Mouse (Mus musculus): ENCODE results near the gene Twf2. TPM values are rescaled to one million over a fixed set of nuclear protein-coding genes. Genes with fewer than 3 reads are reported as not detected.
"Not testable (repeated sequence)": the region's sequence is repeated elsewhere in the genome, so short reads cannot be mapped to it uniquely, and the experiment has no call there.

The Twf2 gene
- total RNA-seq (2021) = 100 to 1,000 TPM; 160 to 189 TPM

- intact Hi-C loops (cut with DNase I) = no loop called here
- peak; percentile 94 for DNase-seq (ENCODE audit: low spot score)
These were observed at the start of gene Twf2 for GRCm38 (mm10) chr9:106202819-106203636. Gene Twf2 (plus strand): TSS chr9:106203108.

- intact Hi-C loops (cut with DNase I) = no loop called here
- DNase-seq (ENCODE audit: low spot score) = no peak
These were observed 48.8 kb upstream of the Twf2 start for GRCm38 (mm10) chr9:106154106-106154505.

GRCm38 (mm10) chr9:106156419-106156818, 46.5 kb upstream of the Twf2 start:
- intact Hi-C loops (cut with DNase I) = loop anchor here (5.0 kb wide), 1 partner anchor 121 kb away; no protein-coding TSS in a partner anchor
- DNase-seq (ENCODE audit: low spot score) = no peak

- intact Hi-C loops (cut with DNase I) = loop anchor here (5.0 kb wide), 1 partner anchor 120 kb away; no protein-coding TSS in a partner anchor
- DNase-seq (ENCODE audit: low spot score) = no peak
These were observed 45.8 kb upstream of the Twf2 start for GRCm38 (mm10) chr9:106156921-106157622.

- no peak for DNase-seq (ENCODE audit: low spot score)
- intact Hi-C loops (cut with DNase I) = loop anchor here (5.0 kb wide), 1 partner anchor 120 kb away; no protein-coding TSS in a partner anchor
These were observed 45.3 kb upstream of the Twf2 start for GRCm38 (mm10) chr9:106157623-106157925.

GRCm38 (mm10) chr9:106158037-106158491, 44.8 kb upstream of the Twf2 start, which contains the start of gene Glyctk:
Gene Glyctk (minus strand): TSS chr9:106158138.
- intact Hi-C loops (cut with DNase I) = loop anchor here (2.0 to 5.0 kb wide), 2 partner anchors 47 to 119 kb away; no protein-coding TSS in a partner anchor
- DNase-seq (ENCODE audit: low spot score) = no peak

GRCm38 (mm10) chr9:106159237-106159636, 43.7 kb upstream of the Twf2 start:
- intact Hi-C loops (cut with DNase I) = loop anchor here (2.0 to 5.0 kb wide), 2 partner anchors 46 to 118 kb away; no protein-coding TSS in a partner anchor
- DNase-seq (ENCODE audit: low spot score) = no peak

GRCm38 (mm10) chr9:106159784-106160301, 43.1 kb upstream of the Twf2 start:
- DNase-seq (ENCODE audit: low spot score) = peak; percentile 88
- intact Hi-C loops (cut with DNase I) = loop anchor here (2.0 to 5.0 kb wide), 2 partner anchors 45 to 117 kb away; no protein-coding TSS in a partner anchor

GRCm38 (mm10) chr9:106160426-106160825, 42.5 kb upstream of the Twf2 start:
- intact Hi-C loops (cut with DNase I) = no loop called here
- no peak for DNase-seq (ENCODE audit: low spot score)

GRCm38 (mm10) chr9:106166709-106167108, 36.2 kb upstream of the Twf2 start:
- no peak for DNase-seq (ENCODE audit: low spot score)
- intact Hi-C loops (cut with DNase I) = no loop called here

- no peak for DNase-seq (ENCODE audit: low spot score)
- intact Hi-C loops (cut with DNase I) = no loop called here
These were observed 35.7 kb upstream of the Twf2 start for GRCm38 (mm10) chr9:106167241-106167640.

GRCm38 (mm10) chr9:106167703-106168102, 35.2 kb upstream of the Twf2 start:
- intact Hi-C loops (cut with DNase I) = no loop called here
- DNase-seq (ENCODE audit: low spot score) = no peak

- intact Hi-C loops (cut with DNase I); DNase-seq (ENCODE audit: low spot score): not testable (repeated sequence)
These were observed 33.9 kb upstream of the Twf2 start for GRCm38 (mm10) chr9:106169006-106169405.

GRCm38 (mm10) chr9:106169917-106170316, 33.0 kb upstream of the Twf2 start:
- intact Hi-C loops (cut with DNase I) = loop anchor here (2.0 to 10.0 kb wide), 2 partner anchors 29 to 265 kb away; partner anchors contain the start of genes Acy1 and Ppm1m
- no peak for DNase-seq (ENCODE audit: low spot score)

GRCm38 (mm10) chr9:106170556-106171345, 32.2 kb upstream of the Twf2 start, which contains the start of gene Wdr82:
Gene Wdr82 (plus strand): TSS chr9:106170928.
- peak; percentile 79 for DNase-seq (ENCODE audit: low spot score)
- intact Hi-C loops (cut with DNase I) = loop anchor here (2.0 to 10.0 kb wide), 2 partner anchors 28 to 264 kb away; partner anchors contain the start of genes Acy1 and Ppm1m

GRCm38 (mm10) chr9:106171346-106172158, 31.4 kb upstream of the Twf2 start:
- intact Hi-C loops (cut with DNase I) = loop anchor here (2.0 to 10.0 kb wide), 2 partner anchors 27 to 263 kb away; partner anchors contain the start of genes Acy1 and Ppm1m
- peak; percentile 48 for DNase-seq (ENCODE audit: low spot score)

- DNase-seq (ENCODE audit: low spot score) = no peak
- intact Hi-C loops (cut with DNase I) = loop anchor here (10.0 kb wide), 1 partner anchor 262 kb away; the partner anchor contains the start of gene Acy1
These were observed 30.4 kb upstream of the Twf2 start for GRCm38 (mm10) chr9:106172527-106172926.

GRCm38 (mm10) chr9:106173363-106173762, 29.5 kb upstream of the Twf2 start:
- DNase-seq (ENCODE audit: low spot score) = no peak
- intact Hi-C loops (cut with DNase I) = loop anchor here (10.0 kb wide), 1 partner anchor 261 kb away; the partner anchor contains the start of gene Acy1

Data from heart, postnatal 25 days (tissue).